Mouse (Mus musculus) heart, postnatal 0 days (tissue): ENCODE measurements around the gene Rcan1.

Source experiments
- CTCF ChIP-seq: IDR thresholded peaks from 2 replicates; pipeline ENCODE4 v1.5.1; 2016; ENCODE audit warnings: antibody characterized with exemption, control low read depth, low read depth
- EP300 ChIP-seq: IDR thresholded peaks from 2 replicates; pipeline ENCODE4 v1.6.1; 2016; ENCODE audit warnings: antibody characterized with exemption, low read depth

- no peak for TF ChIP-seq CTCF
- TF ChIP-seq EP300, result no peak
These were observed 16.2 kb downstream of the Rcan1 start for GRCm38 (mm10) chr16:92454495-92454894.
